Mouse (Mus musculus): ENCODE results near the gene Srgap3. TPM values are rescaled to one million over a fixed set of nuclear protein-coding genes. Genes with fewer than 3 reads are reported as not detected.

Srgap3 gene
- polyA plus RNA-seq, 1 experiment, result 19.6 TPM

GRCm38 (mm10) chr6:112973786-112974720 is 27.0 kb upstream of the Srgap3 start:
- H3K4me1 ChIP-seq (ENCODE audit: control insufficient read depth, insufficient read depth, low read length), result peaks cover 7% of the 10 kb centered on the region; the same call in 1 of the 2 replicates
- H3K27ac ChIP-seq (ENCODE audit: insufficient read depth, low read length), result no peak overlapping the region
- no peak for TF ChIP-seq POLR2A (IDR thresholded peaks at IDR 0.05; ENCODE audit: low read depth, low read length)
- no peak for TF ChIP-seq CTCF (IDR thresholded peaks at IDR 0.05; ENCODE audit: borderline replicate concordance, insufficient read depth, low read length)
- no peak overlapping the region for H3K4me3 ChIP-seq (ENCODE audit: insufficient read depth, low read length)

GRCm38 (mm10) chr6:112972858-112973631 is 26.0 kb upstream of the Srgap3 start:
- TF ChIP-seq POLR2A (IDR thresholded peaks at IDR 0.05; ENCODE audit: low read depth, low read length), result no peak
- TF ChIP-seq CTCF (IDR thresholded peaks at IDR 0.05; ENCODE audit: borderline replicate concordance, insufficient read depth, low read length), result no peak
- no peak overlapping the region for H3K4me3 ChIP-seq (ENCODE audit: insufficient read depth, low read length)
- H3K27ac ChIP-seq (ENCODE audit: insufficient read depth, low read length), result no peak overlapping the region
- peaks cover 7% of the 10 kb centered on the region; the same call in 1 of the 2 replicates for H3K4me1 ChIP-seq (ENCODE audit: control insufficient read depth, insufficient read depth, low read length)

GRCm38 (mm10) chr6:112972127-112972526 is 25.1 kb upstream of the Srgap3 start:
- Histone ChIP-seq H3K4me1 (ENCODE audit: control insufficient read depth, insufficient read depth, low read length) (peaks cover 7% of the 10 kb centered on the region; the same call in 1 of the 2 replicates), H3K27ac (ENCODE audit: insufficient read depth, low read length) (no peak overlapping the region), H3K4me3 (ENCODE audit: insufficient read depth, low read length) (no peak overlapping the region)
- TF ChIP-seq CTCF (IDR thresholded peaks at IDR 0.05; ENCODE audit: borderline replicate concordance, insufficient read depth, low read length), result no peak
- TF ChIP-seq POLR2A (IDR thresholded peaks at IDR 0.05; ENCODE audit: low read depth, low read length), result no peak

- Histone ChIP-seq H3K4me1 (ENCODE audit: control insufficient read depth, insufficient read depth, low read length) (peaks cover 7% of the 10 kb centered on the region; the same call in 1 of the 2 replicates), H3K4me3 (ENCODE audit: insufficient read depth, low read length) (no peak overlapping the region), H3K27ac (ENCODE audit: insufficient read depth, low read length) (no peak overlapping the region)
- no peak for TF ChIP-seq CTCF (IDR thresholded peaks at IDR 0.05; ENCODE audit: borderline replicate concordance, insufficient read depth, low read length)
- no peak for TF ChIP-seq POLR2A (IDR thresholded peaks at IDR 0.05; ENCODE audit: low read depth, low read length)
Observed at GRCm38 (mm10) chr6:112971116-112971768, 24.2 kb upstream of the Srgap3 start.

GRCm38 (mm10) chr6:112967359-112967758 is 20.3 kb upstream of the Srgap3 start:
- H3K4me3 ChIP-seq (ENCODE audit: insufficient read depth, low read length), result no peak overlapping the region
- H3K4me1 ChIP-seq (ENCODE audit: control insufficient read depth, insufficient read depth, low read length), result no peaks in the 10 kb centered on the region
- no peak for TF ChIP-seq CTCF (IDR thresholded peaks at IDR 0.05; ENCODE audit: borderline replicate concordance, insufficient read depth, low read length)
- no peak for TF ChIP-seq POLR2A (IDR thresholded peaks at IDR 0.05; ENCODE audit: low read depth, low read length)
- no peak overlapping the region for H3K27ac ChIP-seq (ENCODE audit: insufficient read depth, low read length)

GRCm38 (mm10) chr6:112958360-112958759 is 11.3 kb upstream of the Srgap3 start:
- peaks cover 2% of the 10 kb centered on the region; the same call in 1 of the 2 replicates for H3K4me1 ChIP-seq (ENCODE audit: control insufficient read depth, insufficient read depth, low read length)
- H3K27ac ChIP-seq (ENCODE audit: insufficient read depth, low read length), result peak overlapping the region; percentile 6; the same call in 1 of the 2 replicates
- H3K4me3 ChIP-seq (ENCODE audit: insufficient read depth, low read length), result no peak overlapping the region
- TF ChIP-seq CTCF (IDR thresholded peaks at IDR 0.05; ENCODE audit: borderline replicate concordance, insufficient read depth, low read length) (no peak), POLR2A (IDR thresholded peaks at IDR 0.05; ENCODE audit: low read depth, low read length) (no peak)

GRCm38 (mm10) chr6:112957583-112958280 is 10.7 kb upstream of the Srgap3 start:
- no peak overlapping the region for H3K4me3 ChIP-seq (ENCODE audit: insufficient read depth, low read length)
- H3K27ac ChIP-seq (ENCODE audit: insufficient read depth, low read length), result no peak overlapping the region
- peaks cover 2% of the 10 kb centered on the region; the same call in 1 of the 2 replicates for H3K4me1 ChIP-seq (ENCODE audit: control insufficient read depth, insufficient read depth, low read length)
- no peak for TF ChIP-seq POLR2A (IDR thresholded peaks at IDR 0.05; ENCODE audit: low read depth, low read length)
- TF ChIP-seq CTCF (IDR thresholded peaks at IDR 0.05; ENCODE audit: borderline replicate concordance, insufficient read depth, low read length), result no peak

- no peak overlapping the region for H3K27ac ChIP-seq (ENCODE audit: insufficient read depth, low read length)
- H3K4me1 ChIP-seq (ENCODE audit: control insufficient read depth, insufficient read depth, low read length), result peaks cover 3% of the 10 kb centered on the region; the same call in 1 of the 2 replicates
- TF ChIP-seq POLR2A (IDR thresholded peaks at IDR 0.05; ENCODE audit: low read depth, low read length) (no peak), CTCF (IDR thresholded peaks at IDR 0.05; ENCODE audit: borderline replicate concordance, insufficient read depth, low read length) (no peak)
- no peak overlapping the region for H3K4me3 ChIP-seq (ENCODE audit: insufficient read depth, low read length)
Observed at GRCm38 (mm10) chr6:112955773-112956172, 8.7 kb upstream of the Srgap3 start.

GRCm38 (mm10) chr6:112953905-112954304 is 6.8 kb upstream of the Srgap3 start:
- Histone ChIP-seq H3K27ac (ENCODE audit: insufficient read depth, low read length) (no peak overlapping the region), H3K4me1 (ENCODE audit: control insufficient read depth, insufficient read depth, low read length) (peaks cover 7% of the 10 kb centered on the region), H3K4me3 (ENCODE audit: insufficient read depth, low read length) (no peak overlapping the region)
- TF ChIP-seq CTCF (IDR thresholded peaks at IDR 0.05; ENCODE audit: borderline replicate concordance, insufficient read depth, low read length) (no peak), POLR2A (IDR thresholded peaks at IDR 0.05; ENCODE audit: low read depth, low read length) (no peak)

Measured in embryonic fibroblast, embryonic 13.5 days (primary cell).